Mouse (Mus musculus): ENCODE data around the gene Alg12. TPM values are rescaled to one million over a fixed set of nuclear protein-coding genes. Genes with fewer than 3 reads are reported as not detected.

Alg12 gene
- polyA plus RNA-seq, 1 experiment from 2014 or later, result 13.3 TPM

DNA sequence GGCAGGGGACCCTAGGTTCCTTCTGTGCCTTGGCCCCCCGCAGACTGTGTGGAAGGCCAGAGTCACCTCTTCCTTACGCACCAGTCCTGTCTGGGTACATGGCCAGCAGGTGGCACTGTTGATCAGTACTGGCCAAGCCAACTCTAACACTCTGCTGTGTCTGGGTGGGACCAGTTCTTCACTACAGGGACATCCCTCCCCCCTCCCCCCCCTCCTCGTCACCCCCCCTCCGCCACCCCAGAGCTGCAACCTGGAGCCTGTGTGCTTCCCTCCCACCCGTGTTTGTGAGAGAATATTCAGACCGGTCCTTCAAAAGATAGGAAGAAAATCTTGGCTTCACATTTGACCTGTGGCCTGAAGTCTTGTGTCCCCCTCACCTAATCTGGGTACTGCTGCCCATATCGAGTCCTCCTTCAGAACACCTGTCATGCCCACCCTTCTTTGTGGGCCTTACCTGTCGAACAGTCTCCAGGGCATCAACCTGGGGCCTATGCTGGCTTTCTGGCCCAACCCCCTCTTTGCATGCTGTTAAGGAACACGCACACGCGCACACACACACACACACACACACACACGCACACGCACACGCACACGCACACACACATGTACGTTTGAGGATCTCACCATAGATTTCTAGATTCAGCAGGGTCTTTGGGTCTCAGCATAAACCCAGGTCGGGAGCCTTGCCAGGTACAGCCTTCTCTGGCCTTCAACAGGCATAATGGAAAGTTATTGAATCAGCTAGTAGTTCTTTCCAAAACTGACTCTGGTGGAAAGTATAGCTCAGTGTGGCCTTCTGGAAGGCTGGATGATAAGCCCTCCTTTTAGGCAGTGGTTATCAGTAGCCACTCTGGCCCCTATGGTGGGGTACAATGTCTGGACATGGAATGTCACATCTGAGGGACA, 9.9 kb upstream of the Alg12 start:
- no peak overlapping the region for H3K4me2 ChIP-seq (ENCODE audit: low read depth)
- H3K4me3 ChIP-seq (ENCODE audit: low read depth, low read length), result no peak overlapping the region
- no peak overlapping the region for H3K27ac ChIP-seq (ENCODE audit: low read depth, low read length)
- H3K4me1 ChIP-seq (ENCODE audit: control insufficient read depth, insufficient read depth, low read length), result no peaks in the 10 kb centered on the region
- H3K36me3 ChIP-seq (ENCODE audit: control insufficient read depth, insufficient read depth, low read length), result peaks cover 7% of the 10 kb centered on the region
- ATAC-seq (ENCODE audit: insufficient read depth, low FRiP score, low TSS enrichment) (peak; percentile 90), DNase-seq (ENCODE audit: low spot score) (peak; percentile 85)
- H3K27me3 ChIP-seq (ENCODE audit: control insufficient read depth, insufficient read depth, low read length), result no peaks in the 10 kb centered on the region
- H3K9me3 ChIP-seq (ENCODE audit: control insufficient read depth, low read length), result no peaks in the 10 kb centered on the region
- no peak overlapping the region for H3K9ac ChIP-seq (ENCODE audit: low read length)
- WGBS, result 58% methylated on average over 17 of the region's 17 CpGs

DNA sequence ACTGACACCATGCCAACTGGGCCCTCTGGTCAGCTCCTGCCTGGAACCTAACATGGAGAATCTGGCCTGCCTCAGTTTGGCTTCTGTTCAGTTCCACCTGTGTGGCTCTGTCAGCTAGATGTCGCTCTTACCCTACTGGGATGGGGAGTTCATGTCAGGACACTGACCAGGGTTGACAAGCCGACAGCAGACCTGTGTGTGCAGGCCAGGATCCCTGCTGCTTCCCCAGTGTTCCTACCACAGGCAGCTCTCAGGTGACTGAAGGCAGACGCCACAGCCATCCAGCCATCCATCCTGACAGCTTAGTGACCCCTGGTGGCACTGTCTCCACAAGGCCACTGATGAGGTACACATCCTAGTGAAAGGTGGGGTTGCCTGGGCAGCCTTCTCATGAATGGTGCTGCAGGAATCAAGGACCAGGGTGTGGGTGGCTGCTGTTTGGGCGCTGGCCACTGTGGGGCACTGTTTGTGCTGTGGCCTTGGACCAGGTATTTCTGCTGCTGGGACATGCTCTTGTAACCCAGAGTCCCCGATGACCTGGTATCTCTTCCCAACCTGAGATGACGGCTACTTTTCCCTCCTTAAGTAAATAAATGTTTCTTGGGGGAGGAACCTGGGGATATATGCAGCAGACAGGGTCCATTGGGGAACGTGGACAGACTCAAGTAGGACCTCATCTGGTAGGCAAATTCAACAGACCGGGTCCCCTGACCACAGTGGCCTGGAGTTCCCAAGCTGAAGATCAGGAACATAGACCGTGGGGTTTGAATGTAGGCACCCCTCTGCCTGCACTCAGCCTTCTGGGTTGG, 9.1 kb upstream of the Alg12 start:
- 19% methylated on average over 9 of the region's 9 CpGs for WGBS
- Histone ChIP-seq H3K9me3 (ENCODE audit: control insufficient read depth, low read length) (no peaks in the 10 kb centered on the region), H3K9ac (ENCODE audit: low read length) (no peak overlapping the region), H3K27me3 (ENCODE audit: control insufficient read depth, insufficient read depth, low read length) (no peaks in the 10 kb centered on the region), H3K4me1 (ENCODE audit: control insufficient read depth, insufficient read depth, low read length) (no peaks in the 10 kb centered on the region), H3K4me3 (ENCODE audit: low read depth, low read length) (no peak overlapping the region), H3K4me2 (ENCODE audit: low read depth) (no peak overlapping the region), H3K36me3 (ENCODE audit: control insufficient read depth, insufficient read depth, low read length) (peaks cover 10% of the 10 kb centered on the region), H3K27ac (ENCODE audit: low read depth, low read length) (no peak overlapping the region)
- peak; percentile 61 for ATAC-seq (ENCODE audit: insufficient read depth, low FRiP score, low TSS enrichment)
- DNase-seq (ENCODE audit: low spot score), result peak; percentile 67

- WGBS, result 91% methylated on average over 6 of the region's 6 CpGs
- H3K4me2 ChIP-seq (ENCODE audit: low read depth), result no peak overlapping the region
- ATAC-seq (ENCODE audit: insufficient read depth, low FRiP score, low TSS enrichment) (no peak), DNase-seq (ENCODE audit: low spot score) (no peak)
- H3K9me3 ChIP-seq (ENCODE audit: control insufficient read depth, low read length), result no peaks in the 10 kb centered on the region
- peaks cover 12% of the 10 kb centered on the region for H3K36me3 ChIP-seq (ENCODE audit: control insufficient read depth, insufficient read depth, low read length)
- H3K9ac ChIP-seq (ENCODE audit: low read length), result no peak overlapping the region
- no peak overlapping the region for H3K4me3 ChIP-seq (ENCODE audit: low read depth, low read length)
- no peaks in the 10 kb centered on the region for H3K27me3 ChIP-seq (ENCODE audit: control insufficient read depth, insufficient read depth, low read length)
- no peak overlapping the region for H3K27ac ChIP-seq (ENCODE audit: low read depth, low read length)
- no peaks in the 10 kb centered on the region for H3K4me1 ChIP-seq (ENCODE audit: control insufficient read depth, insufficient read depth, low read length)
These were observed 8.3 kb upstream of the Alg12 start for GRCm38 (mm10) chr15:88827466-88827865.

DNA sequence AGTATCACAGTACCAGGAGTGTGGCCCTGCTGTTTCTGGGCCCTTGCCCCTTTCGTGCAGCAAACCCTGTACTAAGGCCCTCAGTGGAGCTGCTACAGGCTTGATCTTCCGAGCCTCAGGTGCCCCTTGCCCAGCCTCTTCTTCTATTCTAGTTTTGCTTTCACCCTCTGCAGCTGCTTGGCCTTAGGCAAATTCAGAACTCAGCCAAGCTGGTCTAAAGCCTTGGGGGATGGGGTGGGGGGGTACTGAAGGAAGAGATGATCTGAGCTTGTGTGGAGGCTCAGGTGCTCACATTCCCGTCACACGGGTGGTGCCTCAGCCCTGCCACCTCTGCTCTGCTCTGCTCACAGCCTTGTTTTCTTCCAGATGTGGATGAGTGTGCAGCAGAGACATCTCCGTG, 4.3 kb upstream of the Alg12 start:
- Histone ChIP-seq H3K36me3 (ENCODE audit: control insufficient read depth, insufficient read depth, low read length) (peaks cover 16% of the 10 kb centered on the region), H3K4me2 (ENCODE audit: low read depth) (no peak overlapping the region), H3K27me3 (ENCODE audit: control insufficient read depth, insufficient read depth, low read length) (no peaks in the 10 kb centered on the region), H3K4me3 (ENCODE audit: low read depth, low read length) (no peak overlapping the region), H3K27ac (ENCODE audit: low read depth, low read length) (no peak overlapping the region), H3K9me3 (ENCODE audit: control insufficient read depth, low read length) (no peaks in the 10 kb centered on the region), H3K4me1 (ENCODE audit: control insufficient read depth, insufficient read depth, low read length) (peaks cover 13% of the 10 kb centered on the region), H3K9ac (ENCODE audit: low read length) (no peak overlapping the region)
- DNase-seq (ENCODE audit: low spot score), result no peak
- WGBS, result 94% methylated on average over 5 of the region's 5 CpGs
- no peak for ATAC-seq (ENCODE audit: insufficient read depth, low FRiP score, low TSS enrichment)

GRCm38 (mm10) chr15:88822513-88822912, 3.4 kb upstream of the Alg12 start:
- H3K9ac ChIP-seq (ENCODE audit: low read length), result no peak overlapping the region
- no peaks in the 10 kb centered on the region for H3K27me3 ChIP-seq (ENCODE audit: control insufficient read depth, insufficient read depth, low read length)
- no peak for DNase-seq (ENCODE audit: low spot score)
- no peak overlapping the region for H3K4me3 ChIP-seq (ENCODE audit: low read depth, low read length)
- ATAC-seq (ENCODE audit: insufficient read depth, low FRiP score, low TSS enrichment), result no peak
- 94% methylated on average over 7 of the region's 7 CpGs for WGBS
- peaks cover 14% of the 10 kb centered on the region for H3K4me1 ChIP-seq (ENCODE audit: control insufficient read depth, insufficient read depth, low read length)
- H3K9me3 ChIP-seq (ENCODE audit: control insufficient read depth, low read length), result no peaks in the 10 kb centered on the region
- no peak overlapping the region for H3K4me2 ChIP-seq (ENCODE audit: low read depth)
- H3K36me3 ChIP-seq (ENCODE audit: control insufficient read depth, insufficient read depth, low read length), result peaks cover 16% of the 10 kb centered on the region
- no peak overlapping the region for H3K27ac ChIP-seq (ENCODE audit: low read depth, low read length)

DNA sequence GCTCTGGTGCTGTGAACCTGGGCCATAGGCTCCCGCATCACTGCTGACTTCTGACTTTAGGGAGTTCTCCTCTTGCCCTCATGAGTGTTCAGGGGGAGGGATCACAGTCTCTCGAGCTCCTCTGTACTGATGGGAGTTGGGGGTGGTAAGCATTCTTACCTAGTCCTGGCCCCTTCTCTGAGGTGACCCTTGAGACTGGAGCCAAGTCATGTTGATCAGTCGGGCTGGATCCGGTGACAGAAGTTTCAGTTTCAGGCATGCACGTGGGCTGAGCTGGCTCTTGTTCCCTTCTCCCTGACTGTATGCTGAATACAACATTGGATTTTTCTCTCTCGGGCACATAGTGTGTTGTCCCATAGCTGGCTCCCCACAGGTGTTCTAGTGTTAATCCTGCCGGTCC, 2.3 kb upstream of the Alg12 start:
- H3K36me3 ChIP-seq (ENCODE audit: control insufficient read depth, insufficient read depth, low read length), result peaks cover 16% of the 10 kb centered on the region
- no peak overlapping the region for H3K4me3 ChIP-seq (ENCODE audit: low read depth, low read length)
- ATAC-seq (ENCODE audit: insufficient read depth, low FRiP score, low TSS enrichment) (no peak), DNase-seq (ENCODE audit: low spot score) (no peak)
- no peak overlapping the region for H3K27ac ChIP-seq (ENCODE audit: low read depth, low read length)
- no peaks in the 10 kb centered on the region for H3K27me3 ChIP-seq (ENCODE audit: control insufficient read depth, insufficient read depth, low read length)
- H3K9ac ChIP-seq (ENCODE audit: low read length), result no peak overlapping the region
- no peak overlapping the region for H3K4me2 ChIP-seq (ENCODE audit: low read depth)
- WGBS, result 82% methylated on average over 7 of the region's 7 CpGs
- H3K4me1 ChIP-seq (ENCODE audit: control insufficient read depth, insufficient read depth, low read length), result peaks cover 14% of the 10 kb centered on the region
- no peaks in the 10 kb centered on the region for H3K9me3 ChIP-seq (ENCODE audit: control insufficient read depth, low read length)

- H3K4me3 ChIP-seq (ENCODE audit: low read depth, low read length), result peak overlapping the region; percentile 84
- H3K4me1 ChIP-seq (ENCODE audit: control insufficient read depth, insufficient read depth, low read length), result peaks cover 14% of the 10 kb centered on the region
- no peaks in the 10 kb centered on the region for H3K27me3 ChIP-seq (ENCODE audit: control insufficient read depth, insufficient read depth, low read length)
- no peak for DNase-seq (ENCODE audit: low spot score)
- peak overlapping the region; percentile 84 for H3K9ac ChIP-seq (ENCODE audit: low read length)
- 0 out of 2 replicates have a peak overlapping the region, but pooled peaks have one; percentile 34 for H3K27ac ChIP-seq (ENCODE audit: low read depth, low read length)
- H3K9me3 ChIP-seq (ENCODE audit: control insufficient read depth, low read length), result no peaks in the 10 kb centered on the region
- 1% methylated on average over 23 of the region's 23 CpGs for WGBS
- peak overlapping the region; percentile 60 for H3K4me2 ChIP-seq (ENCODE audit: low read depth)
- ATAC-seq (ENCODE audit: insufficient read depth, low FRiP score, low TSS enrichment), result 0 out of 2 replicates have a peak, but pooled peaks have one; percentile 1
- H3K36me3 ChIP-seq (ENCODE audit: control insufficient read depth, insufficient read depth, low read length), result peaks cover 12% of the 10 kb centered on the region
These were observed 787 bp upstream of the Alg12 start for GRCm38 (mm10) chr15:88819906-88820303.

- Histone ChIP-seq H3K9me3 (ENCODE audit: control insufficient read depth, low read length) (no peaks in the 10 kb centered on the region), H3K4me1 (ENCODE audit: control insufficient read depth, insufficient read depth, low read length) (peaks cover 5% of the 10 kb centered on the region), H3K36me3 (ENCODE audit: control insufficient read depth, insufficient read depth, low read length) (no peaks in the 10 kb centered on the region; the same call in none of the 2 replicates), H3K4me3 (ENCODE audit: low read depth, low read length) (no peak overlapping the region), H3K27me3 (ENCODE audit: control insufficient read depth, insufficient read depth, low read length) (no peaks in the 10 kb centered on the region), H3K9ac (ENCODE audit: low read length) (no peak overlapping the region), H3K4me2 (ENCODE audit: low read depth) (no peak overlapping the region), H3K27ac (ENCODE audit: low read depth, low read length) (no peak overlapping the region)
- DNase-seq (ENCODE audit: low spot score) (no peak), ATAC-seq (ENCODE audit: insufficient read depth, low FRiP score, low TSS enrichment) (no peak)
- WGBS, result 93% methylated on average over 6 of the region's 6 CpGs
These were observed 3.9 kb downstream of the Alg12 start for GRCm38 (mm10) chr15:88815196-88815700.
